Mouse (Mus musculus) midbrain, embryonic 13.5 days (tissue): Measurements from ENCODE around the gene Erg. TPM values are rescaled to one million over a fixed set of nuclear protein-coding genes. Genes with fewer than 3 reads are reported as not detected.

Experiments used
- ATAC-seq: fragments of 200-750 bp; cut with Nextera tagmentation; 2 replicates; pipeline ENCODE4 v1.8.0; 2017; ENCODE audit warnings: mild to moderate bottlenecking, moderate TSS enrichment, moderate library complexity
- H3K27ac ChIP-seq: fragments of 300-500 bp; sonication (generic); 2 replicates; pipeline ENCODE4 v1.5.1; 2015; ENCODE audit warnings: inconsistent platforms, mild to moderate bottlenecking, moderate library complexity
- H3K27me3 ChIP-seq: fragments of 300-500 bp; sonication (generic); 2 replicates; pipeline ENCODE4 v1.6.1; 2015; ENCODE audit warnings: mild to moderate bottlenecking, inconsistent platforms
- H3K36me3 ChIP-seq: fragments of 300-500 bp; sonication (generic); 2 replicates; pipeline ENCODE4 v1.6.1; 2015; ENCODE audit warnings: mild to moderate bottlenecking, inconsistent platforms
- H3K4me1 ChIP-seq: fragments of 300-500 bp; sonication (generic); replicated peaks from 2 replicates; pipeline ENCODE4 v1.6.1; 2015; ENCODE audit warnings: inconsistent platforms
- H3K4me2 ChIP-seq: fragments of 300-500 bp; sonication (generic); replicated peaks from 2 replicates; pipeline ENCODE4 v1.6.1; 2015; ENCODE audit warnings: moderate library complexity, mild to moderate bottlenecking, inconsistent platforms
- H3K4me3 ChIP-seq: fragments of 300-500 bp; sonication (generic); replicated peaks from 2 replicates; pipeline ENCODE4 v1.5.1; 2015; ENCODE audit warnings: mild to moderate bottlenecking, inconsistent platforms
- H3K9ac ChIP-seq: fragments of 300-500 bp; sonication (generic); replicated peaks from 2 replicates; pipeline ENCODE4 v1.6.1; 2015; ENCODE audit warnings: mild to moderate bottlenecking, inconsistent platforms
- H3K9me3 ChIP-seq: fragments of 300-500 bp; sonication (generic); 2 replicates; pipeline ENCODE4 v1.6.1; 2016; ENCODE audit warnings: mild to moderate bottlenecking, inconsistent platforms
- WGBS: fragments of 180-500 bp; shearing (Covaris S2); methylation state at CpG from one replicate; pipeline ENCODE4 v1.1.7; 2015; 5-methylcytosine and 5-hydroxymethylcytosine counted together
- polyA plus RNA-seq: library from polyadenylated mRNA; unstranded; fragments of >200 nt; fragmentation: Nextera tagmentation; extraction: Ambion mirVana; gene quantifications from 2 replicates; pipeline ENCODE4 v1.2.1, GENCODE M21; 2015

The Erg gene
- polyA plus RNA-seq, result 1.5 and 1.6 TPM in 2 replicates

DNA sequence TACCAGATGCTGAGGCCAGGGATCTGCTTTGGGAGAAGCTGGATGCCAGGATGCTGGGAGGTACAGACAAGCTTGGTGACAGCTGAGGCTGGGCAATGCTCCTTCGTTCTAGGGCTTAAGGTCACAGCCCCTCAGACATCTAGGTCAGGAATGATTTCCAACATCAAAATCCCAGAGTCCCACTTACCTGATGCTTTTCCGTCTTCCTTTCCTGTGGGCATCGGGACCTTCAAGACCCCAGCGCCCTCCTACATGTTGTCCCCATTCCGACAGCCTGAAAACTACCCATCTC is at the start of gene Erg:
TSS of gene Erg (minus strand) at position 283 of the 292 bp plus-strand sequence.
- H3K27ac ChIP-seq, result no peak within 1 kb of the TSS

DNA sequence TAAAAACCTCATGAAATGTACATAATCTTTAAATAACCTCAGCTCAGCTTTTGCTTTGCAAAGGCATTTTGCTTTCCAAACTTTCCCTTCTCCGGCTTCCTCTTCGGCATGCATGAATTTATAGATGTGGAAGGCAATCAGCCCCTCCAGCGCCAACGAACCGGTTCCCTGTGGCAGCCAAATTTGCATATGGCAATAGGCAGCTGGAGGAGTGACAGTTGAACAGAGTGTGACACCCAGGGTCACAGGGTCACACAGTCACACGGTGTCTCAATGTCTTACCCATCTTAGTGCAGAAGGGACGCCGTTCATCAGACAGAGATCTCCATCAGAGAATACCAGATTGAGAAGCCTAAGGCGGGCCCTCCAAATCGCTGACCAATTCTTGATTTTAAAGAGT is 45.4 kb upstream of the Erg start:
- H3K4me3 ChIP-seq, result no peak overlapping the region
- no peak overlapping the region for H3K27ac ChIP-seq
- WGBS, result 64% methylated on average over 10 of the region's 10 CpGs

More for the DNA sequence above, at the start of gene Erg:
- Histone ChIP-seq H3K9me3 (no peaks in the 10 kb centered on the region), H3K27me3 (peaks cover 50% of the 10 kb centered on the region), H3K4me2 (peak within 1 kb of the TSS; percentile 90), H3K4me1 (peaks cover 20% of the 10 kb centered on the region), H3K4me3 (peak within 1 kb of the TSS; percentile 47), H3K9ac (peak within 1 kb of the TSS; percentile 59), H3K36me3 (no peaks in the 10 kb centered on the region)
- ATAC-seq, result no peak
- 4% methylated on average over 5 of the region's 5 CpGs for WGBS

DNA sequence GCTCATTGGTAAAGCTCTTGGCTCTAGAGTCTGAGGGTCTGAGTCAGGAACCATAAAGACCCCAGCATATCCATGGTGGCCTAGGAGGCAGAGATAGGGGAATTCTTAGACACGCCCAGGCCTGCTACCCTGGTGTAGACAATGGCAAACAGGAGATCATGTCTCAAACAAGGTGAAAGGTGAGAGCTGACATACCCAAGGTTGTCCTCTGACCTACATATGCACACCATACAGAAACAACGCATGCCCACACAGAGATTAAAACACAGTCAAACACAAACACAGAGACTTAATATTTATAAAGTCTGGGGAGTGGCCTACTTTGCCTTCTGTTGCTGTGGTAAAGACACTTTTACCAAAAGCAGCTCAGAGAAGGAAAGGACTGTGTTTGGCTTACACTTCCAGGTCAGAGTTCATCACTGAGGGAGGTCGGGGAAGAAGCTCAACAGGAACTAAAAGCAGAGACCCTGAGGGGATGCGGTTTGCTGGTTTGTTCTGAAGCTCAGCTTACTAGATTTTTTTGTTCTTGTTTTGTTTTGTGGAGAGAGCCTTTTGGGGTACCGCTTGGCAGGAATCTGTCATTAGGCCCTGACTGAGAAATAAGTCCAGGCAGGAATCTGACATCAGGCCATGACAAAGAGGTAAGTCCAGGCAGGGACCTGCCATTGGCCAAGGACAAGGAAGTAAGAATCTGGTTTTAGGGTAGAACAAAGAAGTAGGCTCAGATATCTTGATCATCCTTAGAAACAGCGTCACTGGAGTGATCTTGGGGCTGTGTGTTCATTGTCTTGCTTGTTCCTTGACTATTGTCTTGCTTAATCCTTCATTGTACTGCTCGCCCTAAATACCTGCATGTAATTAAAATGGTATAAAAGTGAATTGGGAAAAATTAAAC is 37.7 kb upstream of the Erg start:
- H3K36me3 ChIP-seq, result no peaks in the 10 kb centered on the region
- H3K4me1 ChIP-seq, result no peaks in the 10 kb centered on the region
- no peaks in the 10 kb centered on the region for H3K27me3 ChIP-seq
- no peaks in the 10 kb centered on the region for H3K9me3 ChIP-seq
- no peak overlapping the region for H3K4me2 ChIP-seq
- 51% methylated on average over 7 of the region's 7 CpGs for WGBS
- H3K27ac ChIP-seq, result no peak overlapping the region
- H3K9ac ChIP-seq, result no peak overlapping the region
- no peak for ATAC-seq
- no peak overlapping the region for H3K4me3 ChIP-seq

More for the DNA sequence above, 45.4 kb upstream of the Erg start:
- Histone ChIP-seq H3K9ac (no peak overlapping the region), H3K36me3 (no peaks in the 10 kb centered on the region), H3K27me3 (no peaks in the 10 kb centered on the region), H3K4me2 (no peak overlapping the region), H3K4me1 (no peaks in the 10 kb centered on the region), H3K9me3 (no peaks in the 10 kb centered on the region)
- ATAC-seq, result no peak

DNA sequence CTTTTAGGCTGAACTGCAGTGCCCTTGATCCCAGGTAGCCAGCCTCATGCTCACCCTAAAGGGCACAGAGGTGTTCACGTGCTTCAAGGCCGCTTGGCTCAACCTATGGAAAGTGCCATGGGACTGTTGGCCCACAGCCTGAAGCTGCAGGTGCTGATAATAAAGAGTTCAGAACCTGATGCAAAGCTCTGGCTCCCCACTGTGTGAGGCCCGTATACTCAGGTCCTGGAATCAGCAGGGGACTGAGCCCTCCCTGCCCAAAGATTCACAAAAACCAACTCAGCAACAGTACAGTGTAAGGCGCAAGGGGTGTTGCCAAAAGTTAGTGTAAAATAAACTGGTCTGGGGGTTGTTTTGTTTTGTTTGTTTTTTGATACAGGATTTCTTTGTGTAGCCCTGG is 36.7 kb upstream of the Erg start:
- no peaks in the 10 kb centered on the region for H3K9me3 ChIP-seq
- no peak overlapping the region for H3K9ac ChIP-seq
- no peak overlapping the region for H3K4me2 ChIP-seq
- WGBS, result 75% methylated on average over 4 of the region's 4 CpGs
- no peaks in the 10 kb centered on the region for H3K36me3 ChIP-seq
- H3K27ac ChIP-seq, result no peak overlapping the region
- no peaks in the 10 kb centered on the region for H3K4me1 ChIP-seq
- no peaks in the 10 kb centered on the region for H3K27me3 ChIP-seq
- ATAC-seq, result no peak
- no peak overlapping the region for H3K4me3 ChIP-seq

DNA sequence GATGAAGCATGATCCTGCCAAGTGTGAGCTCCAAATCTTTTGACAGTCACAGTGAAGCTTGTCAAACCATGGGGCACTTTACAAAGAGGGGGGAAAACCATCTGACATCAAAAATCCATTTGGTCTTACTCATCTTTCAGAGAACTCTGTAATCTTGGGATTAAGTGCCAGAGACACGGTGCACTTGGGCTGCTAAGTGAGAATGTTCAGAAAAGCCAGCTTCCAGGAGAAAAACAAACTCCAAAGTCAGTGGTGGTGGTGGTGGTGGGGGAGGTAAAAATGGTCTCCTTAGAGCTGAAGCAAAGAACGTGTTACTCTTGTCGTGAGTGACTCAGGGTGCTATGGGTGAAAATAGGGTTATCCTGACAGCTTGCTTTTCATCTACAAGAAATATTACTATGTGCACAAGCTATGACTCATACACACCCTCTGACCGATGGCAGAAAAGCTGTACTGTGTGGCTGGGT is 33.5 kb upstream of the Erg start:
- Histone ChIP-seq H3K4me3 (no peak overlapping the region), H3K9me3 (no peaks in the 10 kb centered on the region), H3K36me3 (no peaks in the 10 kb centered on the region), H3K4me2 (no peak overlapping the region), H3K27ac (no peak overlapping the region), H3K9ac (no peak overlapping the region), H3K27me3 (no peaks in the 10 kb centered on the region), H3K4me1 (no peaks in the 10 kb centered on the region)
- no peak for ATAC-seq
- WGBS, result 80% methylated on average over 4 of the region's 4 CpGs

DNA sequence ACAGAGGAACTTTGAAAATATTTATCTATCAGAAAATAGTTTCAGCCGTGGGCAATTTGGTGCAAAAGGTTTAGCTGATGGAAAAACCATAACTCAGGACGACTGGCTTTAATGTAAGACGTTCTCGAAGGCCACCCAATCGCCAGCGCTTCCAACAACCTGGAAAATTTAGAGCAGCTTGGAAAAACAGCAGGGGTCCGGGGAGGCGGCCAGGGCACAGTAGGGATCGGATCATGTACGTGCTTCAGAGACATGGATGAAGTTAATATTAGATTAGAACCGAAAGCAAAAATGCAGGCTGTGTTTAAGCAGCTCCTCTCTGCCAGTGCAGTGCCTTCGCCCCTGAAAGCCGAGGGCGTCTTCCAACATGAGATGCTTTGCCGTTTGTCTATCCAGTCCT is 31.8 kb upstream of the Erg start:
- Histone ChIP-seq H3K9me3 (no peaks in the 10 kb centered on the region), H3K36me3 (no peaks in the 10 kb centered on the region), H3K4me3 (no peak overlapping the region), H3K4me1 (no peaks in the 10 kb centered on the region), H3K27ac (no peak overlapping the region), H3K27me3 (no peaks in the 10 kb centered on the region), H3K4me2 (no peak overlapping the region), H3K9ac (no peak overlapping the region)
- ATAC-seq, result no peak
- 70% methylated on average over 15 of the region's 15 CpGs for WGBS

DNA sequence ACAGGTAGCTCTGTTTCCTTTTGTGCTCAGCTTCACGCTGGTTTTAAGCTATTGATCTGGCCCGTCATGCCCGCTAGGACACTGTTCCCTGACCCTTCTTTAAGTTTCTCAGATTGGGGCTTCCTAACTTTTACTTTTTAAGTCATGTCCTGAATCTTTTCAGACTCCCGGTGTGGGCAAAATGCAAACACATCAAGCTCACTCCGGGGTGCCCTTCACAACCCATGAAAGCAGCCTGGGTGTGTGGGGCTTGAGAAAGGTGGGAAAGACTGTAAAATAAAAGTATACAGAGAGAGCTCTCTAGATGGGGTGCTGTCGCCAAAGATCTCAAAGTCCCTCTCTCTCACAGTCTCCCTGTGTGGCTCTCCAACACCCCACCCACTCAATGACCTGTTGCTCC is 31.3 kb upstream of the Erg start:
- 37% methylated on average over 6 of the region's 6 CpGs for whole genome bisulfite sequencing
- Histone ChIP-seq H3K27ac (no peak overlapping the region), H3K36me3 (no peaks in the 10 kb centered on the region), H3K4me2 (no peak overlapping the region), H3K9ac (no peak overlapping the region), H3K4me3 (no peak overlapping the region), H3K4me1 (no peaks in the 10 kb centered on the region), H3K27me3 (no peaks in the 10 kb centered on the region), H3K9me3 (no peaks in the 10 kb centered on the region)
- ATAC-seq, result no peak

DNA sequence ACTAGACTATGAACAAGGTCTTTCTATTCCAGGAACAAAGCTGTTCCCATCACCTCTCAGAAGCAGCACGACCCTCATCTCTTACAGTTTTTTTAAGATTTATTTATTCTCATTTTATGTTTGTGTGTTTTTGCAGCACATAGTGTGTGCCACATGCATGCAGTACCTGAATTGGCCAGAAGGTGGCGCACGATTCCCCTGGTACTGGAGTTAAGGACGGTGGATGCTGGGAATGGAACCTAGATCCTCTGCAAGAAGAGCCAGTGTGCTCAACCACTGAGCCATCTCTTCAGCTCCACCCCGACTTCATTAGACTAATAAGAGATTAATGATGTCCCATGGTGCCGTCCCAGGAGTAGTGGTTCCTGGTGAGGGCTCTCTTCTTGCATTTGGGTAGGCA is 29.2 kb upstream of the Erg start:
- H3K27ac ChIP-seq, result no peak overlapping the region
- no peak overlapping the region for H3K4me2 ChIP-seq
- H3K27me3 ChIP-seq, result no peaks in the 10 kb centered on the region
- H3K9me3 ChIP-seq, result no peaks in the 10 kb centered on the region
- ATAC-seq, result no peak
- no peak overlapping the region for H3K9ac ChIP-seq
- 37% methylated on average over 6 of the region's 6 CpGs for WGBS
- H3K36me3 ChIP-seq, result no peaks in the 10 kb centered on the region
- no peak overlapping the region for H3K4me3 ChIP-seq
- no peaks in the 10 kb centered on the region for H3K4me1 ChIP-seq

DNA sequence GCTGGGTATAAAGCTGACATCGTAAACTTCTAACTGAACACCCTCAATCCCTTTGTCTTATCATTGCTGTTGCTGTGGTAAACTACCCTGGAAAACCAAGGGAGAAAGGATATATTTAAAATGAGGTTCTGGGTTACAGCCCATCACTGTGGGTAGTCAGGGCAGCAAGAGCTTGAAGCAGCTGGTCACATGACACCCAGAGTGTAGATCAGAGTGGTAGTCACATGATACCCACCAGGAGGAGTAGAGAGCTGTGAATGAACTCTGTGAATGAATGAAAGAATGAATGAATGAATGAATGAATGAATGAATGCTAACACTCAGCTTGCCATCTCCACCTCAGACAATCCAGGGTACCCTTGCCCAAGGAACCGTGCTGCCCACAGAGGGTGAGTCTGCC is 28.1 kb upstream of the Erg start:
- 98% methylated on average over 2 of the region's 2 CpGs for WGBS
- ATAC-seq, result no peak
- no peaks in the 10 kb centered on the region for H3K4me1 ChIP-seq
- H3K9ac ChIP-seq, result no peak overlapping the region
- no peak overlapping the region for H3K4me2 ChIP-seq
- no peak overlapping the region for H3K27ac ChIP-seq
- H3K27me3 ChIP-seq, result no peaks in the 10 kb centered on the region
- no peak overlapping the region for H3K4me3 ChIP-seq
- H3K36me3 ChIP-seq, result no peaks in the 10 kb centered on the region
- no peaks in the 10 kb centered on the region for H3K9me3 ChIP-seq

DNA sequence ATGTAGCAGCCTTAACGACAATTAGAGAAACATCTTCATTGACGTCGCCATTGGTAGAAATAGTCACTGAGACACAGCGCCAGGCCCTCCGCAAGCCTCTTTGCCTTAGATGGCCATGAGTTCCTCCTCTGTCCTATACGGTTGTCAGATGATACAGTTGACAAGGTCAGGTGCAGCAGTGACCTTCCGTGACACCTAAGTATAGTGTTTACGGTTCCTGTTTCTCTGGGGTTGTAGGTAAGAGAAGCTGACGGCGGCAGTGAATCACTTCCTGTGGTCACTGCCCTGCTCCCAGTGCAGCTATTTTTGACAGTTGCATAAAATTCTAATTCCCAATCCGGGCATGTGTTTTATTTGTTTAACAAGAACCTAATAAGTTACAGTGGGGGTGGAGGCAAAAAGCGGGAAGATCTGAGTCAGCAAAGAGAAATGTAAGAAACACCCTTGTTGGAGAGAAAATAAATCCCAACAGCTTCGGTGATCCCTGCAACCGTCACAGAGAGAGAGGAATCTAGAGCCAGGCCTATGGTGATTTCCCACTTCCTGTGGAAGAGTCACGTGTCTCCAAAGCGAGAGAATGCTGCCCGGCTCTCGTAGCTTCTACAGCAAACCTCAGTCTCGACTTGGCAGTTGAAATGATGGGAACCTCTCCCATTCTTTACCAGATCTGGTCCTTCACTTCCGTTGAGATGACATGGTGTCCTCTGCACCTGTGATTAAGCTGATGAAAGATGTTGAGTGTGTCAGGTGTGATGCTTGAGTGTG is 25.8 kb upstream of the Erg start:
- 91% methylated on average over 20 of the region's 20 CpGs for WGBS

DNA sequence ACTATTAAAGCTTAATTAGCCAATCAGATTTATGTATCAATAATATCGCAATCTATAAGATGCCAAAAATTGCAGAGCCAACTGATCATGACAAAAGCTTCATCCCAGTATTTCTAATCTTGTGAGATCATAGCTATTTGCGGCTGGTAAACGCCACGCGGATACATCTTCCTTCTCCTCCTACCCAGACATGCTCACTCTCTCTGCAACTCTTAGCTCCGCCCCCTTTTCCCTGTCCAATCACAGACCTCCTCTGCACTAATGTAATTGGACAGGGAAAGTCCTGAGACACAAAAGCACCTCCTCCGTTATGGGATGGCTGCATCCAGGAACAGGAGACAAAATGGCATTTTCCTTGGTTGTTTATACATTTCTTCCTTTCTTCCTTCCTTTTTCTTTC is 22.2 kb upstream of the Erg start:
- Histone ChIP-seq H3K4me3 (no peak overlapping the region), H3K36me3 (no peaks in the 10 kb centered on the region), H3K27ac (no peak overlapping the region), H3K9ac (no peak overlapping the region), H3K27me3 (no peaks in the 10 kb centered on the region), H3K4me2 (no peak overlapping the region), H3K4me1 (no peaks in the 10 kb centered on the region), H3K9me3 (no peaks in the 10 kb centered on the region)
- ATAC-seq, result no peak
- 79% methylated on average over 7 of the region's 7 CpGs for WGBS

More for the DNA sequence above, 25.8 kb upstream of the Erg start:
- ATAC-seq, result no peak
- Histone ChIP-seq H3K9ac (no peak overlapping the region), H3K27me3 (no peaks in the 10 kb centered on the region), H3K4me2 (no peak overlapping the region), H3K4me1 (no peaks in the 10 kb centered on the region), H3K4me3 (no peak overlapping the region), H3K27ac (no peak overlapping the region), H3K9me3 (no peaks in the 10 kb centered on the region), H3K36me3 (no peaks in the 10 kb centered on the region)

DNA sequence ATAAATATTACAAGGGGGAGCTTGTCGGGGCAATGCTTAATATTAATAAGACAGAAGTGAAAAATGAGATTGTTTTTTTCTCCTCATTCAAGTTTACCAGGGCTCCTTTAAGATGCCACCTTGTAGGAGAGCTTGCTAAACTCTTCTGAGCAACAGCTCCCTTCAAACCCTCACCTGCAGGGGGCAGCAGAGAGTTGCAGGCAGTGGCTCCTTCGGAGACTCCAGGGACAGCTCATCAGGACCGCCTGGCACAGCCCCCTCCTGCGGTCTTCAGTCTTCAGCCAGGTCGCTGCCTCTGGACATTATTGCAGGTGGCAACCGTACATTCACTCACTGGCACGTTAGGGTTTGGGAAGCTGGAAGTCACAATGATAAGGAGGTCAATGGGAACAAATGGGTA is 18.9 kb upstream of the Erg start:
- ATAC-seq, result no peak
- peaks cover 19% of the 10 kb centered on the region; the same call in 1 of the 2 replicates for H3K4me1 ChIP-seq
- H3K36me3 ChIP-seq, result no peaks in the 10 kb centered on the region
- no peaks in the 10 kb centered on the region for H3K9me3 ChIP-seq
- H3K9ac ChIP-seq, result no peak overlapping the region
- H3K4me2 ChIP-seq, result no peak overlapping the region
- 32% methylated on average over 7 of the region's 7 CpGs for WGBS
- no peaks in the 10 kb centered on the region for H3K27me3 ChIP-seq
- H3K4me3 ChIP-seq, result no peak overlapping the region
- H3K27ac ChIP-seq, result no peak overlapping the region
